Mouse (Mus musculus) heart, adult 2 months (tissue): ENCODE measurements around the gene Eid3.

Source experiments
- EP300 ChIP-seq: fragments of 200-500 bp; IDR thresholded peaks from 2 replicates; pipeline ENCODE4 v1.6.1; 2011; ENCODE audit warnings: low read depth, low read length, control low read depth; ENCODE audit not compliant: insufficient read depth
- POLR2A ChIP-seq: fragments of 200-500 bp; IDR thresholded peaks from 2 replicates; pipeline ENCODE4 v1.6.1; 2011; ENCODE audit warnings: mild to moderate bottlenecking, low read depth, low read length, control low read depth; ENCODE audit not compliant: insufficient read depth

DNA sequence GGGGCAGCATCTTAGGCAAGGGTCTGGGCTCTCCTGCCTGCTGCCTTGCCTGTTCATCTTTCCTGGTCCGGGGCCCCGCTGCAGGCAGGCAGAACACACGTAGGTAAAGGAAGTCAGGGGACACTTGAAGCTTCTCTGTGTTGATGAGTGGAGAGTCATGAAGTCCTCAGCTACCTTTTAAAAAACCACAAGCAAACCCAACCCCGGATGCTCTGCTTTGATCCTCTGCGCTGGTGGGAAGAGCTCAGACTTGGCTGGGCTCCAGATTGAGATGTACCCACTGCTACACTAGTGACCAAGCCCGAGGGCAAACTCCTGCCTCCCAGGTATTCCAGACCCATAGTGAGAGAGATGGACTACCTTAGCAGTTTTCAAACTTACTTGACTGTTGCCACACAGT, 20.9 kb downstream of the Eid3 start:
- TF ChIP-seq POLR2A (no peak), EP300 (no peak)
